Mouse (Mus musculus): ENCODE measurements at regions not wholly inside any gene's neighbourhood (a gene's known extent, or its start where the extent isn't known, plus 50 kb on each side); places are given as distances from the start of the nearest gene placed in this dataset.

DNA sequence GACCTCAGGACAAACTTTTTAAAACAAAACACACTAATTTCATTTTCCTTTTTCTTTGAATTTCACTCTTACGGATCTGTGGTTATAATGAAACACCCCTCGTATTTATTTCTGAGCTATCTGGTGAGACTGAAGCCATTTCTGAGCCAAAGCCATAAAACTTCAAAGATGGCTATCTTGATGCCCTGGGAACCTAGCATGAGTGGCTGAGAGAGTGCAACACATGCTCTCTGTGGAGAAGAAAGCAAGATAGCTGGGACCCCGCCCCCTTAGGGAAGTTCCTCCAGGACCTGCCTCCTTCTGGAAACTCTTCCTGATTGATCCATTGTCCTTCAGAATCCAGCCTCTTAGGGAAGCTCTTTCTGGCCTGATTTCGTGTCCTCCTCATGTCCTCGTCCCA is 57.6 kb upstream of the Myb start:
- ATAC-seq (ENCODE audit: insufficient read depth, low FRiP score, low read depth) = no peak
- no peak overlapping the region for H3K9ac ChIP-seq
- no peaks in the 10 kb centered on the region for H3K9me3 ChIP-seq
- no peak overlapping the region for H3K4me2 ChIP-seq
- WGBS = 87% methylated on average over 5 of the region's 5 CpGs
- no peaks in the 10 kb centered on the region for H3K27me3 ChIP-seq (replicated peaks)
- H3K4me3 ChIP-seq (replicated peaks) = no peak overlapping the region
- H3K4me1 ChIP-seq = no peaks in the 10 kb centered on the region
- H3K36me3 ChIP-seq = no peaks in the 10 kb centered on the region
- no peak overlapping the region for H3K27ac ChIP-seq

DNA sequence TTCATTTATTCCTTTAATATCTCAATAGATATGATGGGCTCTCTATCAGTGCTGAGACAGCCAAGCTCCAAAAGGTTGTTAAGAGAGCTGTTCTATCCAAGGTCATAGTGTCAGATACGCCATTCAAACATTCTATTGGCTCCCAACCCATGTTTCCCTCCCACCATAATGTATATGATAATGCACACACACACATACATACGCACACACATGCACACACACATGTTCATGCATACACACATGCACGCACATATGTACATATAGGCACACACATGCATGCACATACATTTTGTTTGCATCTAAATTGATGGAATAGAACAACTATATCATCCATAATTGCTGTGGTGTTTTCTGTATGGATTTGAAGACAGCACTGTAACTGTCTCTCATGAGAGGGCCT is 60.0 kb upstream of the Myb start:
- no peak overlapping the region for H3K27ac ChIP-seq
- H3K9me3 ChIP-seq = no peaks in the 10 kb centered on the region
- H3K36me3 ChIP-seq = no peaks in the 10 kb centered on the region
- no peaks in the 10 kb centered on the region for H3K27me3 ChIP-seq (replicated peaks)
- 92% methylated on average over 3 of the region's 3 CpGs for WGBS
- no peak overlapping the region for H3K9ac ChIP-seq
- no peaks in the 10 kb centered on the region for H3K4me1 ChIP-seq
- no peak overlapping the region for H3K4me3 ChIP-seq (replicated peaks)
- H3K4me2 ChIP-seq = no peak overlapping the region
- ATAC-seq (ENCODE audit: insufficient read depth, low FRiP score, low read depth) = no peak

DNA sequence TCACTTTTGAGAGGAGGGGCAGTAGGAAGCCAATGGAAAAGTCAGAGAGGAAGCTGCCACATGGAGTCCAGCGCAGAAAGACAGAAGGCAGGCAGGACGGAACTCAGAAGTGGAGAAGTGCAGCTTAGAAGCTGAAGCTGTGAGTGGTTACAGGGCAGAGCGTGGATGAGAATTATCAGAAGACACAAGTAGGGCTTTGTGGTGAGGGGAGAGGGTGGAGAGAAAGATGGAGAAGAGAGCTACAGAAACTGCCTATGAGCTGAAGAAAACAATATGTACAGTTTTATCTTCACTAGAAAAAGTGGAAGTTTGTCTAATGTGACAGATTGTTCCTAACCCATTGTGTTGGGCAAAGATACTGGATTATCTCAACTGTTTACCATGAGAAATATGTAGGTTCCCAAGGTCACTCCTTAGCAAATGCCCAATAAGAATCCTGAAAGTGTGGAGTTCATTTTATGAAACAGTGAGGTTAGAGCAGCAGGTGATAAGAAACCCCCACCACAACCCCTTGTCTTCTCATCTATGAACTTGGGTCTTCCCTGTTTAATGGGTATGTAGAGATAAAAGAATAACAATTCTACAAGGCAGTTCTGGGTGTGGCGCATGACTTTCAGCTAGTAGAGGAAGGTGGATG is 60.6 kb upstream of the Myb start:
- Histone ChIP-seq H3K4me1 (no peaks in the 10 kb centered on the region), H3K9me3 (no peaks in the 10 kb centered on the region), H3K27me3 (replicated peaks) (no peaks in the 10 kb centered on the region), H3K36me3 (no peaks in the 10 kb centered on the region), H3K4me2 (no peak overlapping the region), H3K4me3 (replicated peaks) (no peak overlapping the region), H3K9ac (no peak overlapping the region), H3K27ac (no peak overlapping the region)
- no peak; the same call in 1 of the 2 replicates for ATAC-seq (ENCODE audit: insufficient read depth, low FRiP score, low read depth)
- 81% methylated on average over 4 of the region's 4 CpGs for WGBS

DNA sequence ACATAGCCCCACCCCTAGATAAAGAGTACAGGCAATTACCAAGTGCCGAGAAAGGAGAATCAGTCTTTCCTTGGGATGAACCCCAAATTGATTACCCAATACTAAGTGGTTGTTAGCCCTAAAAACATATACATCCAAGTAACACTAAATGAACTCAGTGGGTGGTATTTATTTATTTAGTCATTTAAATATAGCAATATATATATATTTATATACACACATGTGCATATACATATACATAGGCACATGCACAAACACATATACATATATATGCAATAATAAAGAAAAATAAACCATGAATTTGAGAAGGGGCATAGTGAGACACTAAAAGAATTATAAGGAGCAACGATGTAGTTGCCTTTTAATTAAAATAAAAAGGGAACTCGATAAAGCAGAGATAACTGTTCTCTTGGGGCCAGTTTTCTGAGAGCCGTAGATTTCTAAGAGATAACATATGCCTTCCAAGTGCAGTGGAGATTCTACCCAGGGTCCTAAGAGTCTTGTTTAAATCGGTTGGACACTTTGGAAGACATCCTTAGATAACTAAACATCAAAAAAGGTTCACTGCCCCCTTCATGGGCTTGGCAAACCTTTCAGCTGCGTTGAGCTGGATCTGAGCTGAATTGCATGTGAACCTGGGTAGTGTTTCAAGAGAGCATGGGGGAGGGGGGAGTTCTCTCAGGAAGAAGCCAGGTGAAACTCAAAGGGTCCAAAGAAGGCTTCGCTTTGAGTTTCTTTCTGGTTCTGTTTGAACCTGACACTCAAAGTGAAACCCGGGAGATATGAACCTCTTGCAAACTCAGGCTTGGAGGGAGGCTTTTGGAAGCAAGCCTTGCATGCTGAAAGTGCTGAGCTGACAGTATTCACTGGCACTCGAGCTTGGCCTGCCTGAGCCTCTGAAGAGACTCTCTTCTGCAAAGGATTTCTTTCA is 61.6 kb upstream of the Myb start:
- H3K4me2 ChIP-seq = no peak overlapping the region
- no peak for ATAC-seq (ENCODE audit: insufficient read depth, low FRiP score, low read depth)
- H3K27ac ChIP-seq = no peak overlapping the region
- H3K9me3 ChIP-seq = no peaks in the 10 kb centered on the region
- H3K4me1 ChIP-seq = no peaks in the 10 kb centered on the region
- no peak overlapping the region for H3K4me3 ChIP-seq (replicated peaks)
- 60% methylated on average over 9 of the region's 9 CpGs for WGBS
- H3K36me3 ChIP-seq = no peaks in the 10 kb centered on the region
- no peaks in the 10 kb centered on the region for H3K27me3 ChIP-seq (replicated peaks)
- H3K9ac ChIP-seq = no peak overlapping the region

DNA sequence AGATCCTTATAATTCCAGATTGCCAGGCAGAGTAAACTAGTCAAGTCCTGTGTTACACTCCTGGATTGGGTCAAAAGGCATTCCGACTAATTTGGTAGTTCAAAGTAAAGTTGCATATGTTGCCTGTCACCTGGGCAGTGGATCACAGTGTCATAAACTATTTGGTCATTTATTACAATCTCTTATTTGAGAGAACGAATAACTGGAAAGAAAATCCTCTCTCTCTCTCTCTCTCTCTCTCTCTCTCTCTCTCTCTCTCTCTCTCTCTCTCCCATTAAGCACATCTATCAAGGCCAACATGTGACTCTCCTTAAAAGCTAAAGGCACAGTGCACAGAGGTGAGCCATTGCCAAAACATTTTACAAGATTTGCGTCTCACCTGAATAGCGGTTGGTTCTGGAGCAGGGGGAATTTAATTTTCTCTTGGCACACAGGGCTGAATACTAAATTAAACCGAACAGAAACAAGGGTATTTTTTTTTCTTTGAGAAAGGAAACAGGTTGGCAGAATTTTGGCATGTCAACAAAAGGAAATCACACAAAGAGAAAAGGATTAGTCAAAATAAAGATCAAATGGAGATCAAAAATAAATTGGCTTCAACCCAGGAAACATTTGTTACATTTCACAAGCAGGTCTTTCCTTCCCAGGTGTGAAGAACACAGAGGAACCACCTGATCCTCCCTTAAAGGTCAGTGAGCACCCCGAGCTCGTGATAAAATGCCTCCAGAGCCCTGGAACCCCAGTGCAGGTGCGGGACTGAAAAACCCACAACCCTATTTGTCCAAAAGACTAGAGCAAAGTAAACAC is 62.5 kb upstream of the Myb start:
- ATAC-seq (ENCODE audit: insufficient read depth, low FRiP score, low read depth) = no peak
- Histone ChIP-seq H3K4me2 (no peak overlapping the region), H3K27me3 (replicated peaks) (no peaks in the 10 kb centered on the region), H3K4me3 (replicated peaks) (no peak overlapping the region), H3K36me3 (no peaks in the 10 kb centered on the region), H3K4me1 (no peaks in the 10 kb centered on the region), H3K9me3 (no peaks in the 10 kb centered on the region), H3K27ac (no peak overlapping the region), H3K9ac (no peak overlapping the region)
- WGBS = 60% methylated on average over 8 of the region's 8 CpGs

DNA sequence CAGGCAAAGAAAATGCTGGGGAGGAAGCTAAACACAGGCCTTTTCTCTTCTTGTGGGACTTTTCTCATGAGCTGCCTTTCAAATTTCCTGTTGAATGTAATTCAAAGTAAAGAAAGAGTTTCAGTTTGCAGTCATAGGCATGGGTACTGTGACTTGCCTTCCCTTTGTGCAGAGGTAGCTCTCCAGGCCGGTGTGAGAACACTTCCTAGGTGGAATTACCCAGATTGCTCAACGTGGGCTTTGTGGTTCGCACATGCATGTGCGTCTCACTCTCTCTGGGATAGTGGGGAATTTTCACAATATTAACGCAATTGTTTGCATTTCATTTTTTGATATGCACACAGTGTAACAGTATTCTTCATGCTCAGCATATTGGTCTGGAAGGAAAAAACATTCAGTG is 63.4 kb upstream of the Myb start:
- Histone ChIP-seq H3K4me3 (replicated peaks) (no peak overlapping the region), H3K36me3 (no peaks in the 10 kb centered on the region), H3K4me1 (no peaks in the 10 kb centered on the region), H3K4me2 (no peak overlapping the region), H3K9ac (no peak overlapping the region), H3K27ac (no peak overlapping the region), H3K9me3 (no peaks in the 10 kb centered on the region), H3K27me3 (replicated peaks) (no peaks in the 10 kb centered on the region)
- WGBS = 91% methylated on average over 5 of the region's 5 CpGs
- no peak for ATAC-seq (ENCODE audit: insufficient read depth, low FRiP score, low read depth)

DNA sequence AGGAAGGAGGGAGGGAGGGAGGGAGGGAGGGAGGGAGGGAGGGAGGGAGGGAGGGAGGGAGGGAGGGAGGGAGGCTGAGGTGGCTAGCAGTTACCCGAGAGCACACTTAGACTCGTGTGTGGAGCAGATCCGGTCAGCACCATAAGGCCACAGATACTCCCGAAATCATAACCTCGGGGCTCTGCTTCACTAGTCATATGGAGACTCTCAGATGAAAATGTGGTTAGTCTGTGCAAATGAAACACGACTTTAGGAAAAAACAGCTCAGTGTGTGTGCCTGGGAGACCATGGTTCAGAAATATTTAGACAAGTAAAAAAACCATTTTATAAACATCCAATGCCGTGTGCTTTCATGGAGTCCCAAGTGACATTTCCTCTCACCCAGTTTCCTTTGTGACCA is 65.4 kb upstream of the Myb start:
- Histone ChIP-seq H3K27me3 (replicated peaks) (no peaks in the 10 kb centered on the region), H3K4me2 (no peak overlapping the region), H3K36me3 (no peaks in the 10 kb centered on the region), H3K4me1 (no peaks in the 10 kb centered on the region), H3K4me3 (replicated peaks) (no peak overlapping the region), H3K27ac (no peak overlapping the region), H3K9ac (no peak overlapping the region), H3K9me3 (no peaks in the 10 kb centered on the region)
- 63% methylated on average over 7 of the region's 7 CpGs for WGBS
- ATAC-seq (ENCODE audit: insufficient read depth, low FRiP score, low read depth) = no peak

DNA sequence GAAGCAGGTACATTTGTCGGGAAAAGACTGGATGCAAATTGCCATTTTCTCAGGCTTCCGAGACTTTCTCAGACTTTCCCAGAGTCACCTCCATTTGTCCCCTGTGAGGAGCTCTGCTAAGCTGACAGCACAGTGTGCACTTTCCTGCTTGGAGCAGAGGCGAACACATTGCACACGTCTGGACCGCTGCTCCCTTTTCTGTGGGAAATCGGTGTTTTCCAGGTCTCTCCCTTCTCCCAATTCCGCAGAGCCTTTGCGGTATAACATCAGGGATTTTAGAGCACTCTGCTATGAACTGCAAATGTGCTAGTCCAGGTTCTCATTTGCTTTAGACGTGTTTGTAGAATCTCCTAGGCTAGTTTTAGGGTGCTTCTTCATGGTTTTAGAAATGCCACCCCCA is 67.0 kb upstream of the Myb start:
- H3K4me2 ChIP-seq = no peak overlapping the region
- no peak overlapping the region for H3K27ac ChIP-seq
- no peaks in the 10 kb centered on the region for H3K4me1 ChIP-seq
- no peaks in the 10 kb centered on the region for H3K9me3 ChIP-seq
- H3K36me3 ChIP-seq = no peaks in the 10 kb centered on the region
- no peak overlapping the region for H3K9ac ChIP-seq
- H3K27me3 ChIP-seq (replicated peaks) = no peaks in the 10 kb centered on the region
- ATAC-seq (ENCODE audit: insufficient read depth, low FRiP score, low read depth) = no peak
- WGBS = 82% methylated on average over 9 of the region's 9 CpGs
- H3K4me3 ChIP-seq (replicated peaks) = no peak overlapping the region

DNA sequence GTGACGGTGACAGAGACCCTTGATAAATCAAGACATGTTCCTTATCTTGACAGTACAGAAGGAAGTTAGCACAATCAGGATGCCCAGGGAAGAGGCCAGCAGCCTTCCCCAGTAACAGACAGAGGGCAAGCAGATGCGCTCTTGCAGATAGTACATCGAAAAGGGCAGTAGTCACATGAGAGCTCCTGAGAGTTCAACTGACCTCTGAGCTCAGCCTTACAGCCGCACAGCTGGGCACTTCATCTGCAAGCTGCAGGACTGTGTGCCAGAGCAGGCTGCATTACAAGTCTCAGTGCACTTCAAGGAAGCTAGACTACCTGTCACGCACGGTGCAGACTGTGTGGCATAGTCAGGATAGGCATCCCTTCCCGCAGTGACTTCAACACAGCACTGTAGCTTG is 67.2 kb upstream of the Hbs1l start:
- Histone ChIP-seq H3K27me3 (replicated peaks) (no peaks in the 10 kb centered on the region), H3K4me2 (no peak overlapping the region), H3K9ac (no peak overlapping the region), H3K4me1 (no peaks in the 10 kb centered on the region), H3K4me3 (replicated peaks) (no peak overlapping the region), H3K9me3 (no peaks in the 10 kb centered on the region), H3K36me3 (no peaks in the 10 kb centered on the region), H3K27ac (no peak overlapping the region)
- 63% methylated on average over 7 of the region's 7 CpGs for WGBS
- peak; percentile 79; the same call in 1 of the 2 replicates for ATAC-seq (ENCODE audit: insufficient read depth, low FRiP score, low read depth)

DNA sequence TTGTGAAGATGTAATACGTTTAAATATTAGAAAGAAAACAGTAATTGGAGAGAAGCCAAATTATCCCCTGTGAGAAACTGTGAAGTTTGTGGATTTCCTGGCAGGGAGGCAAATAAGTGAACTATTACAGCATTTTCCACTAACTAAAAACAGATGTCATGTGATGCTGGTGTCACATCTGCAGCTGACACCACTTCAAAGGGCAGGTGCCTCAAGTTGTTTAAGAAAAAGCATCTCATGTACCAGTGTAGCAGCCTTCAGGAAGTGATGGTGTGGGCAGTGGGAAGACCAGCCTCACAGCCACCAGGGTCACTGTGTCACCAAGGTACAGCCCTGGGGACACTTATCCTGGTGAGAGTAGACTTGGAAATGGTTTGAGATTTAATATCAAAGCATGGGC is 60.6 kb upstream of the Hbs1l start:
- Histone ChIP-seq H3K4me2 (no peak overlapping the region), H3K27ac (no peak overlapping the region), H3K36me3 (no peaks in the 10 kb centered on the region), H3K4me1 (no peaks in the 10 kb centered on the region), H3K9me3 (no peaks in the 10 kb centered on the region), H3K9ac (no peak overlapping the region), H3K4me3 (replicated peaks) (no peak overlapping the region), H3K27me3 (replicated peaks) (no peaks in the 10 kb centered on the region)
- 49% methylated on average over 1 of the region's 1 CpGs for WGBS
- no peak for ATAC-seq (ENCODE audit: insufficient read depth, low FRiP score, low read depth)

DNA sequence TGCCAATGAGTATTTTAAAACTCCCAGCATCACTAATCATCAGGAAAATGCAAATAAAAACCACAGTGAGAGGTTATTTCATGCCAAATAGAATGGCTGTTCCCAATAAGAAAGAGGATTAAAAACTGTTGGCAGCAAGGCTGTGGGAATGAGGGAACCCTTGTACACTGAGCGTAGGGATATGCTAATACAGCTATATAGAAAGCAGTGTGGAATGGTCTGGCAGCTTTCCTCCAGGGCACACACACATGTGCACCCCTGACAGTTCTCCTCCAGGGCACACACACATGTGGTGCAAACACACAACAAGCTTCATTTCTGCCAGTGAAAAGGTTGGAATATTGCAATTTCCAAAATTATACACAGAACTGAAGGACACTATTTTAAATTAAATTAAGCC is 58.8 kb upstream of the Hbs1l start:
- no peak for ATAC-seq (ENCODE audit: insufficient read depth, low FRiP score, low read depth)
- H3K27me3 ChIP-seq (replicated peaks) = no peaks in the 10 kb centered on the region
- no peak overlapping the region for H3K9ac ChIP-seq
- no peak overlapping the region for H3K4me2 ChIP-seq
- H3K27ac ChIP-seq = no peak overlapping the region
- H3K4me3 ChIP-seq (replicated peaks) = no peak overlapping the region
- WGBS = 91% methylated on average over 1 of the region's 1 CpGs
- H3K9me3 ChIP-seq = no peaks in the 10 kb centered on the region
- H3K36me3 ChIP-seq = no peaks in the 10 kb centered on the region
- H3K4me1 ChIP-seq = no peaks in the 10 kb centered on the region

DNA sequence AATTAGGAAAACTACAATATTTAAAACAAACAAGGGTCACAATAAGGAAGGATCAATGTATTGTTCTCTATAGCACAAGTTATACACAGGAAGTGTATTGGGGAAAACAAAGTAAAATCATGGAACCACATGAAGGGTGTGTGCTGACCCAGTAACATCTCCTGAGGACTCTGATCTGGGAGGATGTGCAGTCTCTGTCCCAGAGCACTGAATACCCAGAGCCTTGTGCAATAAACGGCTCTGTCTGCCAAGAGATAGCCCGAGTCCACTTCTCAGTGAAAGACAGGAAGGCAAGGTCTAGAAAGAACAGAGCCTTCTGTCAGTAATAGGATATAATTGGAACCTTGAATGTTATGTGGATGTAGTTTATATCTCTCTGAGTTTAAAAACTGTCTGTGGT is 56.3 kb upstream of the Hbs1l start:
- H3K9ac ChIP-seq = no peak overlapping the region
- H3K27ac ChIP-seq = no peak overlapping the region
- no peak for ATAC-seq (ENCODE audit: insufficient read depth, low FRiP score, low read depth)
- H3K27me3 ChIP-seq (replicated peaks) = no peaks in the 10 kb centered on the region
- 44% methylated on average over 2 of the region's 2 CpGs for WGBS
- H3K4me2 ChIP-seq = no peak overlapping the region
- no peaks in the 10 kb centered on the region for H3K9me3 ChIP-seq
- H3K4me1 ChIP-seq = no peaks in the 10 kb centered on the region
- H3K36me3 ChIP-seq = no peaks in the 10 kb centered on the region
- no peak overlapping the region for H3K4me3 ChIP-seq (replicated peaks)
